Mouse (Mus musculus): ENCODE results near the gene Wnt10b.

DNA sequence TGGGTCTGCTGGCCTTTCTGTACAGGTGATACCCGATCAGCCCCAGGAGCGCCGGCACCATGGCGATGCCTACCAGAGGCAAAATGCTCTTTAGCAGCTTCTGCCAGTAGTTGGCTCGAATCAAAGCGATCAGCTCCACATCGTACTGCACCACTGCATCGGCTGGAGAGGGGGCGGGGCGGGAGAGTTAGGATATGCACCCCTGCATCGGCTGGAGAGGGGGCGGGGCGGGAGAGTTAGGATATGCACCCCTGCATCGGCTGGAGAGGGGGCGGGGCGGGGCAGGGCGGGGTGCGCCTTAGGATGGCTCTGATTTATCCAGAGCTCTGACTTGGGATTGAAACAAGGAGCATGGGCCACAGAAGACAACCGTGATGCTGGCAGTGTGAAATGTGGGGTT lies 53.5 kb downstream of the Wnt10b start:
- TF ChIP-seq CTCF (IDR thresholded peaks at IDR 0.05; ENCODE audit: low read depth, low read length) (no peak), POLR2A (IDR thresholded peaks at IDR 0.05; ENCODE audit: extremely low read depth, insufficient read depth, low read length) (no peak)
